Mouse (Mus musculus) adrenal gland, adult 8-10 months (tissue): Measurements from ENCODE around the gene Aqp2. TPM values are rescaled to one million over a fixed set of nuclear protein-coding genes. Genes with fewer than 3 reads are reported as not detected.
A peak's percentile ranks its signal among the peaks of the same experiment; 100 is the strongest.

Experiments
- DNase-seq: peaks from one replicate; pipeline ENCODE4 v3.0.0; 2022
- total RNA-seq, 4 experiments: library from RNA; stranded (reverse); gene quantifications; 2 replicates each; pipeline ENCODE4 v1.2.4; 2022

Aqp2 gene
- 1 to 10 TPM; 1.0 to 5.2 (median 1.9) TPM for total RNA-seq

- peak; percentile 25 for DNase-seq
Observed at GRCm38 (mm10) chr15:99578802-99579485, at the start of gene Aqp2. Gene Aqp2, plus strand, starts transcription at chr15:99579055.

- no peak for DNase-seq
Observed at GRCm38 (mm10) chr15:99531146-99531545, 47.7 kb upstream of the Aqp2 start.

GRCm38 (mm10) chr15:99532023-99532422, 46.8 kb upstream of the Aqp2 start:
- DNase-seq: no peak

GRCm38 (mm10) chr15:99536889-99537862, 41.7 kb upstream of the Aqp2 start:
- DNase-seq: no peak

GRCm38 (mm10) chr15:99539891-99540290, 39.0 kb upstream of the Aqp2 start:
- DNase-seq: no peak

- no peak for DNase-seq
Observed at GRCm38 (mm10) chr15:99544047-99544446, 34.8 kb upstream of the Aqp2 start.

- DNase-seq: no peak
Observed at GRCm38 (mm10) chr15:99546596-99546995, 32.3 kb upstream of the Aqp2 start.

GRCm38 (mm10) chr15:99547732-99548131, 31.1 kb upstream of the Aqp2 start:
- no peak for DNase-seq

GRCm38 (mm10) chr15:99549901-99550300, 29.0 kb upstream of the Aqp2 start:
- no peak for DNase-seq

GRCm38 (mm10) chr15:99553767-99554166, 25.1 kb upstream of the Aqp2 start:
- no peak for DNase-seq

GRCm38 (mm10) chr15:99558947-99559346, 19.9 kb upstream of the Aqp2 start:
- DNase-seq: no peak

- no peak for DNase-seq
Observed at GRCm38 (mm10) chr15:99560246-99560645, 18.6 kb upstream of the Aqp2 start.

GRCm38 (mm10) chr15:99567371-99567770, 11.5 kb upstream of the Aqp2 start:
- DNase-seq: no peak

- DNase-seq: no peak
Observed at GRCm38 (mm10) chr15:99568682-99569081, 10.2 kb upstream of the Aqp2 start.

- DNase-seq: no peak
Observed at GRCm38 (mm10) chr15:99569123-99569522, 9.7 kb upstream of the Aqp2 start.

- DNase-seq: no peak
Observed at GRCm38 (mm10) chr15:99583463-99584344, 4.8 kb downstream of the Aqp2 start.

GRCm38 (mm10) chr15:99584407-99585202, 5.8 kb downstream of the Aqp2 start:
- no peak for DNase-seq

- peak; percentile 38 for DNase-seq
Observed at GRCm38 (mm10) chr15:99585741-99586140, 6.9 kb downstream of the Aqp2 start.

GRCm38 (mm10) chr15:99586525-99586924, 7.7 kb downstream of the Aqp2 start:
- DNase-seq: no peak

GRCm38 (mm10) chr15:99589237-99589636, 10.4 kb downstream of the Aqp2 start:
- DNase-seq: no peak

GRCm38 (mm10) chr15:99589704-99590103, 10.8 kb downstream of the Aqp2 start:
- no peak for DNase-seq
